Mouse (Mus musculus) forebrain, postnatal 0 days (tissue): ENCODE measurements around the gene Pnpo. TPM values are rescaled to one million over a fixed set of nuclear protein-coding genes. Genes with fewer than 3 reads are reported as not detected.
A peak's percentile ranks its signal among the peaks of the same experiment; 100 is the strongest.

Experiments
- ATAC-seq: fragments of 200-750 bp; cut with Nextera tagmentation; 2 replicates; pipeline ENCODE4 v1.8.0; 2017; ENCODE audit warnings: mild to moderate bottlenecking, moderate library complexity
- DNase-seq: peaks from one replicate; pipeline ENCODE4 v3.0.0-alpha.2; 2015
- H3K27ac ChIP-seq: fragments of 300-500 bp; sonication (generic); 2 replicates; pipeline ENCODE4 v1.5.1; 2014; ENCODE audit warnings: low read depth, mild to moderate bottlenecking, antibody characterized with exemption, low read length, moderate library complexity, mixed read lengths
- H3K27me3 ChIP-seq: fragments of 300-500 bp; sonication (generic); 2 replicates; pipeline ENCODE4 v1.6.1; 2014; ENCODE audit warnings: mild to moderate bottlenecking, low read length, mixed read lengths; ENCODE audit not compliant: insufficient read depth
- H3K36me3 ChIP-seq: fragments of 300-500 bp; sonication (generic); 2 replicates; pipeline ENCODE4 v1.6.1; 2014; ENCODE audit warnings: mild to moderate bottlenecking, moderate library complexity; ENCODE audit not compliant: insufficient read depth
- H3K4me1 ChIP-seq: fragments of 300-500 bp; sonication (generic); 2 replicates; pipeline ENCODE4 v1.6.1; 2014; ENCODE audit warnings: antibody characterized with exemption; ENCODE audit not compliant: insufficient read depth
- H3K4me2 ChIP-seq: fragments of 300-500 bp; sonication (generic); 2 replicates; pipeline ENCODE4 v1.6.1; 2014; ENCODE audit warnings: low read depth, mild to moderate bottlenecking, moderate library complexity
- H3K4me3 ChIP-seq: fragments of 300-500 bp; sonication (generic); 2 replicates; pipeline ENCODE4 v1.5.1; 2014; ENCODE audit warnings: low read depth, low read length, mixed read lengths
- H3K9ac ChIP-seq: fragments of 300-500 bp; sonication (generic); 2 replicates; pipeline ENCODE4 v1.6.1; 2014; ENCODE audit warnings: mild to moderate bottlenecking
- H3K9me3 ChIP-seq: fragments of 300-500 bp; sonication (generic); 2 replicates; pipeline ENCODE4 v1.6.1; 2016; ENCODE audit warnings: low read length
- CTCF ChIP-seq: sonication (generic); IDR thresholded peaks from 2 replicates; pipeline ENCODE4 v1.5.1; 2016; ENCODE audit warnings: antibody characterized with exemption, control low read depth, low read depth
- WGBS: fragments of 180-500 bp; shearing (Covaris S2); extraction: QIAGEN DNeasy Blood & Tissue Kit; methylation state at CpG from one replicate; pipeline ENCODE4 v1.1.7; 2014; 5-methylcytosine and 5-hydroxymethylcytosine counted together
- polyA plus RNA-seq: library from polyadenylated mRNA; unstranded; fragments of >200 nt; fragmentation: Nextera tagmentation; extraction: Ambion mirVana; gene quantifications from 2 replicates; pipeline ENCODE4 v1.2.1, GENCODE M21; 2015
- total RNA-seq: library from RNA; depleted of rRNA; stranded (reverse); fragments of >200 nt; gene quantifications from 2 replicates; pipeline ENCODE4 v1.2.3, GENCODE M21; 2014

Gene Pnpo
- total and polyA plus RNA-seq, 2 experiments from 2014 or later, result 26.2 to 33.1 TPM

GRCm38 (mm10) chr11:96937549-96938425, 6.0 kb downstream of the Pnpo start:
- DNase-seq (no peak), ATAC-seq (no peak)
- no peaks in the 10 kb centered on the region for H3K9me3 ChIP-seq
- no peaks in the 10 kb centered on the region for H3K36me3 ChIP-seq
- H3K27ac ChIP-seq, result no peak overlapping the region
- H3K4me2 ChIP-seq, result no peak overlapping the region
- H3K4me1 ChIP-seq, result no peaks in the 10 kb centered on the region
- no peak overlapping the region for H3K9ac ChIP-seq
- 56% methylated on average over 10 of the region's 10 CpGs for WGBS
- H3K4me3 ChIP-seq, result no peak overlapping the region
- no peaks in the 10 kb centered on the region for H3K27me3 ChIP-seq
- peak; percentile 61 for TF ChIP-seq CTCF

- Histone ChIP-seq H3K4me1 (no peaks in the 10 kb centered on the region), H3K4me3 (no peak overlapping the region), H3K4me2 (no peak overlapping the region), H3K36me3 (no peaks in the 10 kb centered on the region), H3K9ac (no peak overlapping the region), H3K27ac (no peak overlapping the region), H3K9me3 (no peaks in the 10 kb centered on the region), H3K27me3 (no peaks in the 10 kb centered on the region)
- TF ChIP-seq CTCF, result no peak
- DNase-seq, result no peak
- WGBS, result 86% methylated on average over 9 of the region's 9 CpGs
- ATAC-seq, result no peak
Observed at GRCm38 (mm10) chr11:96935872-96936650, 7.7 kb downstream of the Pnpo start.

GRCm38 (mm10) chr11:96934921-96935356, 8.8 kb downstream of the Pnpo start:
- no peak for TF ChIP-seq CTCF
- Histone ChIP-seq H3K27me3 (no peaks in the 10 kb centered on the region), H3K27ac (no peak overlapping the region), H3K4me3 (no peak overlapping the region), H3K9me3 (no peaks in the 10 kb centered on the region), H3K36me3 (no peaks in the 10 kb centered on the region), H3K4me2 (peak overlapping the region; percentile 39), H3K4me1 (no peaks in the 10 kb centered on the region), H3K9ac (no peak overlapping the region)
- peak; percentile 58 for DNase-seq
- WGBS, result 27% methylated on average over 12 of the region's 12 CpGs
- ATAC-seq, result peak; percentile 94

GRCm38 (mm10) chr11:96933562-96934276, 10.1 kb downstream of the Pnpo start:
- WGBS, result 92% methylated on average over 13 of the region's 13 CpGs
- Histone ChIP-seq H3K4me3 (no peak overlapping the region), H3K27ac (no peak overlapping the region), H3K9ac (no peak overlapping the region), H3K9me3 (no peaks in the 10 kb centered on the region), H3K36me3 (no peaks in the 10 kb centered on the region), H3K4me1 (no peaks in the 10 kb centered on the region), H3K4me2 (no peak overlapping the region), H3K27me3 (no peaks in the 10 kb centered on the region)
- TF ChIP-seq CTCF, result no peak
- DNase-seq (no peak), ATAC-seq (no peak)

GRCm38 (mm10) chr11:96931327-96932062, 12.3 kb downstream of the Pnpo start:
- no peak for ATAC-seq
- no peak overlapping the region for H3K4me3 ChIP-seq
- DNase-seq, result no peak
- no peaks in the 10 kb centered on the region for H3K36me3 ChIP-seq
- no peak overlapping the region for H3K27ac ChIP-seq
- WGBS, result 64% methylated on average over 8 of the region's 8 CpGs
- no peak overlapping the region for H3K4me2 ChIP-seq
- H3K27me3 ChIP-seq, result no peaks in the 10 kb centered on the region; the same call in 1 of the 2 replicates
- H3K9ac ChIP-seq, result no peak overlapping the region
- no peaks in the 10 kb centered on the region for H3K4me1 ChIP-seq
- H3K9me3 ChIP-seq, result no peaks in the 10 kb centered on the region
- no peak for TF ChIP-seq CTCF

GRCm38 (mm10) chr11:96929766-96930331, 13.9 kb downstream of the Pnpo start:
- no peak overlapping the region for H3K9ac ChIP-seq
- no peak for TF ChIP-seq CTCF
- no peaks in the 10 kb centered on the region for H3K4me1 ChIP-seq
- H3K36me3 ChIP-seq, result no peaks in the 10 kb centered on the region
- H3K4me3 ChIP-seq, result no peak overlapping the region
- 72% methylated on average over 9 of the region's 9 CpGs for WGBS
- no peaks in the 10 kb centered on the region; the same call in 1 of the 2 replicates for H3K27me3 ChIP-seq
- no peak for DNase-seq
- H3K27ac ChIP-seq, result no peak overlapping the region
- no peak for ATAC-seq
- H3K9me3 ChIP-seq, result no peaks in the 10 kb centered on the region
- H3K4me2 ChIP-seq, result no peak overlapping the region
